Mouse (Mus musculus): ENCODE measurements at regions not wholly inside any gene's neighbourhood (a gene's known extent, or its start where the extent isn't known, plus 50 kb on each side); places are given as distances from the start of the nearest gene placed in this dataset.

- no peak for DNase-seq (ENCODE audit: inconsistent age in 2 of 2, low spot score in 1 of 2)
Measured at GRCm38 (mm10) chr3:119976363-119976762, 192.1 kb upstream of the Ptbp2 start.

DNA sequence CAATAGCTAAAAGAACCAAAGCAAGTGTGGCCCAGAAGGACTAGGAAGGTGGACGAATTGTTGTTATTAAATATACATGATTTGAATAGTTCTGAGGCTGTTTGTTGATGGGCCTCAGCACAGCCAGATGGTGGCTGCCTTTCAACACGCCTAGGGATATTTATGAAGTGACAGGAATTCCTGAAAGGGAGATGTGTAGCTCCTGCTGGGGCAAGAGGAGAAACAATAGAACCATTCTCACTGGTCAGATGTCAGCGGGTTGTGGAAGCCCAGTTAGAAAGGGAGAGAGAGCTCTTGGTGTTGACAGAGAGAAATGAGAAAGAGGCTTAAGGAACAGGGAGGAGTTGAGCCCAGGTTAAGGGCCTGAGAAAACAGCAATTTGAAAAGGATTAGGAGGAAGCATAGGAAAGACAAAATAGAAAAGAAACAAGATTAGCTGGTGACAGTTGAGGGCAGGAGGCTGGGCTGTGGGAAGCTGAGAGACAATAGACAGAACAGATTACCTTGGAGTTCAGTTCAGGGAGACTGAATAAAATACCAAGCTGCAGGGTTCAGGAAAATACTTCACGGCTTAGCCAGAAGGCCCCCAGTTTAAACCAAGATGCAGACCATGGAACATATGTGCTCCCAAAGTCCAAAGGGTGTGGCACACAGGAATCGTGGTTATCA lies 174.7 kb upstream of the Ptbp2 start:
- peak in 1 of 2 experiments; percentile 12 for DNase-seq (ENCODE audit: inconsistent age in 2 of 2, low spot score in 1 of 2)

- DNase-seq (ENCODE audit: inconsistent age in 2 of 2, low spot score in 1 of 2) = peak in 1 of 2 experiments; percentile 10
Measured at GRCm38 (mm10) chr3:119957529-119957928, 173.3 kb upstream of the Ptbp2 start.

- peak in 1 of 2 experiments; percentile 11 for DNase-seq (ENCODE audit: inconsistent age in 2 of 2, low spot score in 1 of 2)
Measured at GRCm38 (mm10) chr3:119955745-119956615, 171.7 kb upstream of the Ptbp2 start.

DNA sequence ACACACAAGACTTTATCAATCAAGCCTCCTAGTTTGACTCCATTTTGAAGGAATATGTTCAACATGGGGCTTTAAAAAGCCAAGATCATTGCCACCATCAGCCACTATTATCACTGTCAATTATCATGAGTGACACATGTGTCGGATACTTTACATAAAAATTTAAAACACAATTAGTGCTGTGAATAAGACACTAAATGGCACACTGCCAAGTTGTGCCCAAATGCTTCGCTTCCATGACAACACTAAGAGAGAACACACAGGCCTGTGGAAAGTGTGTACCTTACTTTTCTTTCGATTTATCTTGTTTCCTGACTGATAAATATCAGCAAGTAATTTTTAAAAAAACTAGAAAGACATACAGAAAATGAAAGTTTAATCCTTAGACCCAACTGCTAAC lies 166.5 kb upstream of the Ptbp2 start:
- DNase-seq (ENCODE audit: inconsistent age in 2 of 2, low spot score in 1 of 2) = peak in 1 of 2 experiments; percentile 13

- peak in 1 of 2 experiments; percentile 10 for DNase-seq (ENCODE audit: inconsistent age in 2 of 2, low spot score in 1 of 2)
Measured at GRCm38 (mm10) chr3:119950070-119950469, 165.8 kb upstream of the Ptbp2 start.

- DNase-seq (ENCODE audit: inconsistent age in 2 of 2, low spot score in 1 of 2) = peak in 1 of 2 experiments; percentile 17
Measured at GRCm38 (mm10) chr3:119949620-119950019, 165.4 kb upstream of the Ptbp2 start.

DNA sequence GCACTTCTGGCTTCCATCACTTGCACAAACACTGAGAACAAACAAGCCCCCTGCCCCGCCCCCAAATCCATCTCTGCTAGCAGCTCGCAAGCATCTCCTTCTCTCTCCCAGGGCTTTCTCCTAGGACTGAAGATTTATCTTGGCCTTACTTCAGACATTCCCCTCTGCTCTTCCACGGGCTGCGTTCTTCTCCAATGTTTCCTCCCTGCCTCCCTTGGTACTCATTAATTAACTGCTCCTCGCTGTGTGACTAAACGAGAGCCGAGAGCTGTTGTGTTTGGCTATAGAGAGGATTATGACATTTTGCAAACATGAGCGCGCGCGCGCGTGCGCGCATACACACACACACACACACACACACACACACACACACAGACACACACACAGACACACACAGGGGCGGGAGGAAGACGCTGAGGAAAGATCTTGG lies 164.8 kb upstream of the Ptbp2 start:
- peak; percentile 6 to 37 for DNase-seq (ENCODE audit: inconsistent age in 2 of 2, low spot score in 1 of 2)

GRCm38 (mm10) chr3:119947126-119947525 lies 162.9 kb upstream of the Ptbp2 start:
- no peak for DNase-seq (ENCODE audit: inconsistent age in 2 of 2, low spot score in 1 of 2)

DNA sequence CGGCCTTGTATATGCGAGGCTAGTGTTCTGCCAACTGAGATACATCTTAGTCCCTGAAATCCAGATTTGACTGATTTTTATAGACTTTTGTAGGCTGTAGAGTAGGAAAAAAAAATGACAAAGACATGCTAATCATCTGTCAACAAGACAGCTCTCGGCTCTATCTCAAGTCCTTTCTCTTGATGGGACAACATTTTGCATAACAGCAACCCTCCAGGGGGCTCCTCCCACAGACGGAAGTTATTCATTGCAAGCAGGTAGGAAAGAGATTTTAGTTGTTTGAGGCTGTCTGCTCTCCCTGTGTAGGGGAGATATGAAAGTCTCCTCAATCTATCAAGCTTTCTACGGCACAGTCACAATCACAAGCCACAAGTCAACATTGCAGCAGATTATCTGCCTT lies 159.8 kb upstream of the Ptbp2 start:
- no peak for DNase-seq (ENCODE audit: inconsistent age in 2 of 2, low spot score in 1 of 2)

- no peak for DNase-seq (ENCODE audit: inconsistent age in 2 of 2, low spot score in 1 of 2)
Measured at GRCm38 (mm10) chr3:119939091-119939490, 154.8 kb upstream of the Ptbp2 start.

DNA sequence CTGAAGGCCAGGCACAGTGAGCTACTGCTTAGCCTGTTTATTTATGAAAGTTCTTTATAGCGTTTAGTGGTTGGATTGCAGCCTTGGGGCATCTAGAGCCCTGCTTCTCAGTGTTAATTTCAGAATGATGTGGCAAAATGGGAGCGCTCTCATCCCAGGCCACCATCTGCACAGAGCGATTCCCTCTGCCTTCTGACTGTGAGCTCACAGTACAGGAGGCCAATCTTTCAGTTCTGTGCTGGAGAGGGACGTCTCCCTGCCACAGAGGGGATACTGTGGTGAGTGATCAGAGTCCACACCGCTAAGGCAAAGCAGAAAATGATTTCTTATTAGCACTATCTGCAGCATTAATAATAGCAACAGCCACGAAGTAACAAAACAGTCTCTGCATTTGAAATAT lies 154.2 kb upstream of the Ptbp2 start:
- DNase-seq (ENCODE audit: inconsistent age in 2 of 2, low spot score in 1 of 2) = no peak

GRCm38 (mm10) chr3:119936526-119936925 lies 152.3 kb upstream of the Ptbp2 start:
- DNase-seq (ENCODE audit: inconsistent age in 2 of 2, low spot score in 1 of 2) = no peak

GRCm38 (mm10) chr3:119933049-119933511 lies 148.8 kb upstream of the Ptbp2 start:
- DNase-seq (ENCODE audit: inconsistent age in 2 of 2, low spot score in 1 of 2) = peak in 1 of 2 experiments; percentile 78

GRCm38 (mm10) chr3:119928281-119928680 lies 144.0 kb upstream of the Ptbp2 start:
- no peak for DNase-seq (ENCODE audit: inconsistent age in 2 of 2, low spot score in 1 of 2)

GRCm38 (mm10) chr3:119919501-119920141 lies 135.4 kb upstream of the Ptbp2 start:
- no peak for DNase-seq (ENCODE audit: inconsistent age in 2 of 2, low spot score in 1 of 2)

- DNase-seq (ENCODE audit: inconsistent age in 2 of 2, low spot score in 1 of 2) = peak in 1 of 2 experiments; percentile 57
Measured at GRCm38 (mm10) chr3:119915984-119916865, 132.0 kb upstream of the Ptbp2 start.

DNA sequence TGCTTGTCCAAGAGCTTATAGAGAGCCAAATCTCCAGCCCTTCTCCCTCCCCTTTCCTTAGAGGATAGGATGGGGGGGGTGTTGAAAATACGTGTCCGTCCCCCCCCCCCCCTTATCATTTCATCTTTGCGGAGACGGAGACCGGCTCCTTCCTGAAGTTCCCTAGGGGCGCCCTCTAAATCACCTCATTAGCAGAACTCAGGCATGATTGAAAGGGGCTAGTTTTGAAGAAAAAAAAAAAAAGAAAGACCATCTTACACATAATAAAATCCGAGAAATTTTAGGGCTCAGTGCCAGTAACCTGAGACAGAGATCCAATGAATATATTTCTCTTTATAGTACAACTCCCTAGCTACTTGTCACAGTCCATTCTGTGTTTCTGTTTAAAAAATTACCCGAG lies 127.3 kb upstream of the Ptbp2 start:
- DNase-seq (ENCODE audit: inconsistent age in 2 of 2, low spot score in 1 of 2) = no peak

DNA sequence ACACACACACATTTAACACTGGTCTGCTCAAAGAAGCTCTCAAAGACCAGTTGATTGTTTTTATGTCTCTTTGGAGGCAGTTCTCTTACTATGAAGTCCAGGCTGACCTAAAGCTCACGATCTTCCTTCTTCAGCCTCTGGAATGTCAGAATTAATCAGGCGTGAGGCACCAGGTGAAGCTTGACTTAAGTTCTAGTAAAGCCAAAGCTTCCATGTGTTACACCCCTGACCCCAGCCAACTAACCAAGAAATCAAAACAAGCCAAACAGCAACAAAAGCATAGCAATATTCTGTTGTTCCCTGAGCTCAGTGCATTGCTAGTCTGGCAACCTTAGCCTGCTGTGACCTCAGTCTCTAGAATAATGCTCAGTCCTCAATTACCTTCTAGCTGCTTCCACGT lies 120.0 kb upstream of the Ptbp2 start:
- no peak for DNase-seq (ENCODE audit: inconsistent age in 2 of 2, low spot score in 1 of 2)

DNA sequence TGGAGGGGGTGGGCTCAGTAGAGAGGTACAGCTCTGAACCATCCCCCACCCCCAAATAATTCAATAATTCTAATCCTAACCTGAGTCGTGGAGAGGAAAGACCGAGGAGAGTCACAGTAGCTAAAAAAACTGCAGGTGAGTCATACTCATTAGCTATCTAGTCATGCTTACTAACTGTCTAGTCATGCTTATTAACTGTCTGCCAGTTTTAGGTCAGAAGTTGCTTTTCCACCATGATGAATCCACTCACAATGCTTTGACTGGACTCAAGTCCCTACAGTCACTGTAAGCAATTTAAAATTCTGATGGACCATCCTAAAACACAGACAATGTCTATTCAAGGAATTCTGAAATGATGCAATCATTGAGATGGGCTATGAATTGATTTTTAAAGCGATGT lies 110.9 kb upstream of the Ptbp2 start:
- DNase-seq (ENCODE audit: inconsistent age in 2 of 2, low spot score in 1 of 2) = peak in 1 of 2 experiments; percentile 43

All from adrenal gland, adult (tissue).